Mouse (Mus musculus) myocyte (in vitro differentiated cells): ENCODE measurements around the gene Ky.
A peak's percentile ranks its signal among the peaks of the same experiment; 100 is the strongest.

Source experiments
- CEBPB ChIP-seq: IDR thresholded peaks from 2 replicates; pipeline ENCODE4 v1.6.1; 2011; ENCODE audit warnings: mild to moderate bottlenecking, moderate library complexity; ENCODE audit not compliant: poor library complexity, insufficient read depth, severe bottlenecking
- E2F4 ChIP-seq: IDR thresholded peaks from one replicate; pipeline ENCODE4 v1.6.1; 2011; ENCODE audit warnings: mild to moderate bottlenecking, control low read depth, moderate library complexity; ENCODE audit not compliant: insufficient read depth
- MAX ChIP-seq: IDR thresholded peaks from one replicate; pipeline ENCODE4 v1.6.1; 2011; ENCODE audit warnings: low read depth, mild to moderate bottlenecking, control low read depth
- MYOD1 ChIP-seq, 3 experiments: IDR thresholded peaks; one replicate each; pipeline ENCODE4 v1.6.1; 2011; ENCODE audit warnings: control low read depth in 2 of 3, low read depth in 2 of 3, mild to moderate bottlenecking in 2 of 3, moderate library complexity in 1 of 3; ENCODE audit not compliant: insufficient read length in 2 of 3, control insufficient read depth in 1 of 3
- MYOG ChIP-seq, 3 experiments: IDR thresholded peaks; one replicate each; pipeline ENCODE4 v1.6.1; 2011; ENCODE audit warnings: control low read depth in 2 of 3, low read depth in 2 of 3, mild to moderate bottlenecking in 2 of 3; ENCODE audit not compliant: insufficient read length in 2 of 3, control insufficient read depth in 1 of 3, insufficient read depth in 1 of 3
- POLR2A ChIP-seq: IDR thresholded peaks from one replicate; pipeline ENCODE4 v1.6.1; 2011; ENCODE audit warnings: low read depth, mild to moderate bottlenecking, control low read depth, moderate library complexity; ENCODE audit not compliant: insufficient read length
- POLR2AphosphoS2 ChIP-seq: IDR thresholded peaks from one replicate; pipeline ENCODE4 v1.6.1; 2011; ENCODE audit warnings: low read depth, control low read depth; ENCODE audit not compliant: insufficient read length
- REST ChIP-seq: IDR thresholded peaks from one replicate; pipeline ENCODE4 v1.6.1; 2011; ENCODE audit warnings: mild to moderate bottlenecking, control low read depth, moderate library complexity; ENCODE audit not compliant: insufficient read depth, insufficient read length
- SRF ChIP-seq: IDR thresholded peaks from one replicate; pipeline ENCODE4 v1.6.1; 2011; ENCODE audit warnings: low read depth; ENCODE audit not compliant: control insufficient read depth, insufficient read length
- TCF12 ChIP-seq: IDR thresholded peaks from one replicate; pipeline ENCODE4 v1.6.1; 2011; ENCODE audit warnings: mild to moderate bottlenecking, control low read depth; ENCODE audit not compliant: poor library complexity, insufficient read depth, severe bottlenecking
- TCF3 ChIP-seq: IDR thresholded peaks from one replicate; pipeline ENCODE4 v1.6.1; 2011; ENCODE audit warnings: low read depth, control low read depth; ENCODE audit not compliant: insufficient read length
- USF1 ChIP-seq: IDR thresholded peaks from one replicate; pipeline ENCODE4 v1.6.1; 2011; ENCODE audit warnings: low read depth, mild to moderate bottlenecking, control low read depth, moderate library complexity

DNA sequence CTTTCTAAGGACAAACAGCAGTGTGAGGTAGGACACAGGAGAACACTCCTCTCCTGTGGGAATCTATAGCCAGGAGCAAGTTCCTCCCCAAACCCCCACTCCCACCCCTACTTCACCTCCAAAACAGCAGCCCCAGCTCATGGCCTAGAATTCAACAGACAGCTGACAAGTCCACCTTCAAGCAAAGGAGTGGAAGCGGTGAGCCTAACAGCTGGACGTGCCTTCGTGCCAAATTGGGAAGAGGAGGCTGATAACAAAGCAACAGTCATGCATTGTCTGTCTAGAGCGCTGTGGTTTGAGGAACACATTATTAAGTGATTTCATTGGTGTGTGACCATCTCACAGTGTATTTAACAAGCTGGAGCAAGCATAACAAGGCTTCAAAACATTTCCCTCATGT is 4.4 kb upstream of the Ky start:
- no peak for TF ChIP-seq POLR2A
- no peak for TF ChIP-seq POLR2AphosphoS2
- TF ChIP-seq MAX = no peak
- TF ChIP-seq TCF12 = no peak
- no peak for TF ChIP-seq REST
- no peak for TF ChIP-seq USF1
- peak in 2 of 3 experiments; percentile 62 to 77 for TF ChIP-seq MYOD1 (IDR thresholded peaks at IDR 0.05; ENCODE audit: control insufficient read depth in 1 of 3, insufficient read length in 2 of 3, low read depth in 2 of 3)
- peak; percentile 33 to 86 (median 39) for TF ChIP-seq MYOG (IDR thresholded peaks at IDR 0.05; ENCODE audit: control insufficient read depth in 1 of 3, insufficient read depth in 1 of 3, insufficient read length in 2 of 3, low read depth in 2 of 3)
- TF ChIP-seq E2F4 = no peak
- TF ChIP-seq CEBPB = no peak
- no peak for TF ChIP-seq SRF
- no peak for TF ChIP-seq TCF3
